Mouse (Mus musculus) erythroblast, embryonic 14.5 days (primary cell): ENCODE results near the gene Srsf5.

Source experiments
- GATA1 ChIP-seq: IDR thresholded peaks from 2 replicates; pipeline ENCODE4 v1.6.1; 2012; ENCODE audit warnings: low read length, inconsistent platforms, mixed read lengths
- TAL1 ChIP-seq: IDR thresholded peaks from 3 replicates; pipeline ENCODE4 v1.6.1; 2012; ENCODE audit warnings: low read length, inconsistent platforms, mixed read lengths

DNA sequence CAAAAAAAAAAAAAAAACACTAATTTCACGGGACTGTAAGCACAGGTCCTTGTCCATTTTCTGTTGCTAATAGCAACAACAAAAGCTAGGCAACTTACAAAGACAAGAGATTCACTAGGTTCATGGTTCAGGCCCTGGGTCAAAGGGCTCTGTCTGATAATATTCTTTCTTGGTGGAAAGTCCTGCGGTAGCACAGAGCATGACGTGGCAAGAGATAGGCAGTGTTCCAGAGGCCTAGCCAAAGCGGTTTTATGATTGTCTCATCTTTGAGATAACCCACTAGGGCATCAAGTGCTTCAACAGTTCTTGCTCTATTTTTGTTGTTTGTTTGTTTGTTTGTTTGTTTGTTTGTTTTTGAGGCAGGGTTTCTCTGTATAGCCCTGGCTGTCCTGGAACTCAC lies 18.8 kb upstream of the Srsf5 start:
- no peak for TF ChIP-seq GATA1
- TF ChIP-seq TAL1 = no peak
